Mouse (Mus musculus) small intestine, adult 10 weeks (tissue): ENCODE data around the gene Rab11fip2. TPM values are rescaled to one million over a fixed set of nuclear protein-coding genes. Genes with fewer than 3 reads are reported as not detected.

ENCODE experiments used
- polyA plus RNA-seq: library from polyadenylated mRNA; stranded (reverse); fragments of 350-450 nt; fragmentation: Illumina TruSeq; extraction: RNeasy Lipid Tissue Mini Kit (QIAGEN cat#74804); gene quantifications from one replicate; pipeline ENCODE4 v1.2.3, GENCODE M21; 2014; ENCODE audit warnings: low replicate concordance

Rab11fip2 gene
- 10.8 TPM for polyA plus RNA-seq

DNA sequence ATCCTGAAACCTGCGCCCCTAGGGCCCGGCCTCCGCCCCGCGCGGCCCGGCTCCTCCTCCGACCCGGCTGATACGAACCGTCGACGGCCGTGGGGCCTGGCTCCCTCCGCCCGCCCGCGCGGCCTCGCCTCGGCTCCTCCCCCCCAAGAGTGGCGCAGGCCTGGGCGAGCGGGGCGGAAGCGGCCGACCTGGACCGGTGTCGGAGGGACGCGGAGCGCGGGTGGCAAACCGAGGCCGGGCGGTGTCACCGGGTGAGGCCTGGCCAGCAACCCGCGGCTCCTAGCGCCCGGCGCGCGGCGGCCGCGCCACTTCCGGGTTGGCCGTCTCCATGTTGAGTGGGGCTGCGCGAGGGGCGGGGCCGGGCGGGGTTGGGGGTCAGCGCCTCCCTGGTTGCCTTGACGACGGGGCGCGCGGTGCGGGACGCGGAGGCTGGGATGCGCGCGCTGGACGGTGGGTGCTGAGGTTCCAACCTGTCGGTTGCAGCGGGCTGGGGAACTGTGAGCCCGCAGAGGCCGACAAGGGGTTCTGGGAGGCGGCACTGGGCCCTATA is at the start of gene Rab11fip2:
TSS of gene Rab11fip2 (minus strand) at position 333 of the 550 bp plus-strand sequence.

